Mouse (Mus musculus) G1E (cell line): ENCODE measurements around the gene Nfe2l2. TPM values are rescaled to one million over a fixed set of nuclear protein-coding genes. Genes with fewer than 3 reads are reported as not detected.
"Not testable (repeated sequence)": the region's sequence is repeated elsewhere in the genome, so short reads cannot be mapped to it uniquely, and the experiment has no call there.

Experiments
- ATAC-seq: 2 replicates; pipeline ENCODE4 v1.8.0; 2016; ENCODE audit warnings: mild to moderate bottlenecking; ENCODE audit not compliant: insufficient number of reproducible peaks, poor library complexity, low FRiP score, severe bottlenecking; ENCODE audit errors: extremely low read depth
- DNase-seq: peaks from one replicate; pipeline ENCODE4 v3.0.0; 2012; ENCODE audit warnings: low spot score
- H3K27me3 ChIP-seq: 2 replicates; pipeline ENCODE4 v1.6.1; 2012; ENCODE audit warnings: mild to moderate bottlenecking, low read length, inconsistent platforms; ENCODE audit not compliant: insufficient read depth
- H3K36me3 ChIP-seq: replicated peaks from 2 replicates; pipeline ENCODE3; 2012; ENCODE audit warnings: mild to moderate bottlenecking, inconsistent platforms
- H3K4me1 ChIP-seq: 2 replicates; pipeline ENCODE4 v1.6.1; 2012; ENCODE audit warnings: low read depth, low read length, inconsistent platforms, mixed read lengths; ENCODE audit not compliant: insufficient read depth
- H3K4me3 ChIP-seq: 2 replicates; pipeline ENCODE4 v1.5.1; 2012; ENCODE audit warnings: low read depth, mild to moderate bottlenecking, inconsistent platforms, low read length, moderate library complexity, mixed read lengths
- H3K9me3 ChIP-seq: replicated peaks from 2 replicates; pipeline ENCODE4 v1.6.1; 2012; ENCODE audit warnings: inconsistent platforms
- CTCF ChIP-seq: IDR thresholded peaks from 2 replicates; pipeline ENCODE4 v1.5.1; 2012; ENCODE audit warnings: low read depth, low read length, inconsistent platforms, mixed read lengths
- GATA1 ChIP-seq: IDR thresholded peaks from 2 replicates; pipeline ENCODE4 v1.6.1; 2012; ENCODE audit warnings: borderline replicate concordance, low read length, inconsistent platforms, mixed read lengths
- GATA2 ChIP-seq: IDR thresholded peaks from 2 replicates; pipeline ENCODE4 v1.6.1; 2012; ENCODE audit warnings: low read depth, low read length, inconsistent platforms, borderline replicate concordance
- POLR2AphosphoS5 ChIP-seq: IDR thresholded peaks from 2 replicates; pipeline ENCODE4 v1.6.1; 2012; ENCODE audit warnings: low read depth, low read length, inconsistent platforms; ENCODE audit not compliant: insufficient replicate concordance
- TAL1 ChIP-seq: conservative IDR thresholded peaks from 2 replicates; pipeline ENCODE4 v1.6.1; 2012; ENCODE audit warnings: low read depth, low read length, inconsistent platforms, mixed read lengths
- polyA plus RNA-seq: library from polyadenylated mRNA; stranded (reverse); fragments of >175 nt; gene quantifications from 2 replicates; pipeline ENCODE4 v1.2.3, GENCODE M21; 2012
- total RNA-seq, 2 experiments: library from RNA; stranded (forward) in 1 of 2; stranded (reverse) in 1 of 2; fragments of 200-1000 nt in 1 of 2; fragments of >200 nt in 1 of 2; fragmentation: Nextera tagmentation in 1 of 2; gene quantifications; 2 replicates each; pipeline ENCODE4 v1.2.3; 2014 to 2017

The Nfe2l2 gene
- total and polyA plus RNA-seq, 3 experiments: 12.4 to 104 (median 99.5) TPM

DNA sequence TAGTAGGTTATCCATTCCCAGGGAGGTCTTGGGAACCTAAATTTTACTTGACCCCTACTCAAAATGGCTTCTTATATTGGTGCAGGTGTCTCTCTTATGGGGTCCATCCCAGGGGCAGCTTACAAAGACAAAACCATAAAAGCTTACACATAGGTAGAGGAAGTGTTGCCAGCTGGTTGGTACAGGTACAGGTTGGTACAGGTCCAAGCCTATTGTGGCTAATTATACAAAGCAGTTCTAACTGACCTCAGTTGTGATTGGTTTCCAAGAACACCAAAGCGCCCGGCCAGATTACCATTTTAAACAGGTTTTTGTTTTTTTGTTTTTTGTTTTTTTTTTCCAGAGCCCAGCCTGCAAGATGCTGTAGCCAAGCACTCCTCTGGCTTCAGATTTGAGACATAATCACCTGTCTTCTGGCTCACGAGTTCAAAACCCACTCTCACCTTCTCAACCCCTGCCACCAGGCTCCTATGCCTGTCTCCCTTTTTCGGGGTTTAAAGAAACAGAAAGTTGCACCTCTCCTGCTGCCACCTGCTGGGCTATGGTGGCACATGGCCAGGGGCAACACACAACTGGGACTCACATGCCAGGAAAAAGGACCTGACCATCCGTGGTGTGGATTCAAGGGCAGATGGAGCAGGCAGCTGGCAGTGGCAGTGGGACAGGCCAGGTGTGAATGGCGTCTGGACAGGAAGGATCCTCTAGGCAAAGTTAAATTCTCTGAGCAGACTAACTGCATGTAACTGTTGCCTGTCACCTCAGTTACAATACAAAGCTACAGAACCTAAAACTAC is 68.0 kb downstream of the Nfe2l2 start:
- Histone ChIP-seq H3K4me1 (peaks cover 18% of the 10 kb centered on the region), H3K36me3 (no peaks in the 10 kb centered on the region), H3K4me3 (no peak overlapping the region), H3K27me3 (no peaks in the 10 kb centered on the region; the same call in 1 of the 2 replicates), H3K9me3 (no peaks in the 10 kb centered on the region)
- ATAC-seq (no peak), DNase-seq (no peak)
- TF ChIP-seq CTCF (0 out of 2 replicates have a peak, but pooled peaks have one; percentile 15), POLR2AphosphoS5 (no peak), GATA2 (no peak), GATA1 (no peak), TAL1 (no peak)

DNA sequence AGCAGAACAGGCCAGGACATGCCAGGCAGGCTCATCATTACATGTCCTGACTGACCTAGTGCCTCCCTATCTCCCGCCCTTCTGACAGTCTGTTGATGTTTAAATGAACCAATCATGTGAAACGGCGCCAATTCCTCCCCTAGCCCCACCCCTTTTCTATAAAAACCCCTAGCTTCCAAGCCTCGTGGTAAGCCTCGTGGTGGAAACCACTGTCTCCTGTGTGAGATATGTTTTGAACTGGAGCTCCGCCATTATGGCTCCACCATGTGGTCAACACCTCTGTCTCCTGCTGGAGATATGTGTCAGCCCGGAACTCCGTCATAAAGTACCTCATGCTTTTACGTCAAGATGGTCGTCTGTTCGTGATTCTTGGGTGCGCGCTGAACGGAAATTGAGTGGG is 70.0 kb downstream of the Nfe2l2 start:
- DNase-seq, H3K4me3 ChIP-seq, ATAC-seq, H3K9me3 ChIP-seq, H3K36me3 ChIP-seq, H3K27me3 ChIP-seq: not testable (repeated sequence)
- peaks cover 18% of the 10 kb centered on the region for H3K4me1 ChIP-seq

DNA sequence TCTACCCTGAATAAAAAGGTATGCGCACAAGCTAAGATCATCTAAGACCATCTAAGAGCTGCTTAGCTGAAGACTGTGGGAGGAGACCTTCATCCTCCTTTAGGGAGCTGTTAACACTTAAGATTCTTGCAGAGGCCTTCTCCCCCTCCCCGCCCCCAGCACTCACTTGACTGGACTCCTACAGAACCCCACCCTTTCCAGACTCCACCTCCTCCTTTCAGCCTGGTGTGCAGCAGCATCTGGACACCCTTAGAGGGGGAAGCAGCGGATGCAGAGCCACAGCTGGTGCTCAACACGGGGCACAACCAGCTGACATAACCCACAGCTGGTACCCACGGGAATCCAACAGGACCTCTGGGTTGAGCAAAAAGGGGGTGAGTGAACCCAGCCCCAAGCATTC is 70.7 kb downstream of the Nfe2l2 start:
- Histone ChIP-seq H3K9me3 (no peaks in the 10 kb centered on the region), H3K4me1 (peaks cover 18% of the 10 kb centered on the region), H3K27me3 (no peaks in the 10 kb centered on the region; the same call in none of the 2 replicates), H3K4me3 (peak overlapping the region; percentile 48; the same call in 1 of the 2 replicates), H3K36me3 (no peaks in the 10 kb centered on the region)
- ATAC-seq (no peak; the same call in 1 of the 2 replicates), DNase-seq (no peak)
- TF ChIP-seq GATA2 (no peak), TAL1 (no peak), CTCF (no peak), POLR2AphosphoS5 (no peak), GATA1 (no peak)

DNA sequence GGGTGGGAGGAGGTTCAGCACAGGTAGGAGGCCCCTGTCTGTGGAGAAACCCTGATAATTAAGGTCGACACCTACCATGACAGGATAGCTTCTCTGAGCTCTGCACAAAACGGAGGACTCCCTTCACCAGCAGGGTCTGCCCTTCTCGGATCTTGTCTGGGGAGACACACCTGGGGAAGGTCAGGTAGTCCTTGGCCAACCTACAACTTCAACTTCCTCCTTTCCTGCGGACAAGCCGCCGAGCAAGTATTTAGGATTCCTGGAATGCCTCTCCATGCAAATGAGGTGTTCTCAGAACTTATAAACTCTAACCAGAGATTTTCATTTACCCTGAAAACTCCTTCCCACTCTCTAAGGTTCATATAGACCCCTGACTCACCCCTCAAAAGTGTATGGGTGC is 71.1 kb downstream of the Nfe2l2 start:
- H3K4me3 ChIP-seq: no peak overlapping the region

DNA sequence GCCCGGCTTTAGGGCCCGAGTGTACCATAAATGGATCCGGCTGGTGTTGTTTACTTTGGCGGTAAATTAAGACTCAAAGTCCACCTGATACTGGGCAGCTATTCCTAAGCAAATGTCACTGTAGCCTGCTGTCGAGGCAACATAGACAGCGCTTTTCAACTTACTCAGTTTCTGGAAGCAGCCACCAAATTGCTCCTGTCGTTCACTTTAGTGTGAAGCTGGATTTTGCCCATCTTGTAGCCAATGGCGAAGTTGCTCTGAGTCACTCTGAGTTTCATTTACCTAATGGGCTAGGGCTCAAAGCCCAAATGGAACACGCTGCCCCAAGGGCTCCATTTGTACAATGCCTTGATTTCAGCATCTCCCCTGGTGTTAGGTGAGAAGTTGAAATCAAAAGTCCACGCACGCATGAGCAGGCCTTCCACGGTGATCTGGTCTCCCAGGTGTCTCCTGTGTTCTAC is 71.7 kb downstream of the Nfe2l2 start:
- no peak for DNase-seq
- Histone ChIP-seq H3K4me1 (peaks cover 18% of the 10 kb centered on the region), H3K4me3 (no peak overlapping the region), H3K36me3 (no peaks in the 10 kb centered on the region), H3K9me3 (no peaks in the 10 kb centered on the region), H3K27me3 (peaks cover 4% of the 10 kb centered on the region)
- ATAC-seq: no peak
- TF ChIP-seq GATA1 (no peak), TAL1 (no peak), POLR2AphosphoS5 (no peak), CTCF (no peak), GATA2 (no peak)

More for the DNA sequence above, 71.1 kb downstream of the Nfe2l2 start:
- peaks cover 18% of the 10 kb centered on the region for H3K4me1 ChIP-seq
- no peaks in the 10 kb centered on the region for H3K36me3 ChIP-seq
- no peak for ATAC-seq
- DNase-seq: no peak
- no peaks in the 10 kb centered on the region for H3K9me3 ChIP-seq
- no peak for TF ChIP-seq GATA1
- no peak for TF ChIP-seq POLR2AphosphoS5
- TF ChIP-seq TAL1: no peak
- TF ChIP-seq GATA2: no peak
- TF ChIP-seq CTCF: no peak
- peaks cover 4% of the 10 kb centered on the region for H3K27me3 ChIP-seq

DNA sequence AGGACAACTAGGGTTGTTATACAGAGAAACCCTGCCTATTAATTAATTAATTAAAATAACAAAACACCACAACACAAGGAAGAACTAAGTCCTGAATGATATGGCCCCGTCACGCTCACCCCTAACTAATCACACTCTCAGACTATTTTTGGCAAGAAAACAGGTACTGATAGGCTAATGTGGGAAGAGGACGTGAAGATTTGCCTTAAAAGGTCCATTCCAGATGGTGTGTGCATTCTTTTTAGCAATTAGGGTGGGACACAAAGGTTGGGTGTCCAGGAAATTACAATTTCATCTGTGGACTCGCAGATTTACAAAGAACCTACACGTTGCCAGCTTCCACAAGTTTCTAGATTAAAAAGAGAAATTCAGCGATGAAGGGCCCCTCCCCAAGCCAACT is 72.4 kb downstream of the Nfe2l2 start:
- Histone ChIP-seq H3K27me3 (peaks cover 4% of the 10 kb centered on the region), H3K9me3 (no peaks in the 10 kb centered on the region), H3K4me3 (no peak overlapping the region), H3K4me1 (peaks cover 18% of the 10 kb centered on the region), H3K36me3 (no peaks in the 10 kb centered on the region)
- ATAC-seq (no peak), DNase-seq (no peak)
- no peak for TF ChIP-seq GATA1
- TF ChIP-seq TAL1: no peak
- TF ChIP-seq GATA2: no peak
- no peak for TF ChIP-seq POLR2AphosphoS5
- no peak for TF ChIP-seq CTCF

DNA sequence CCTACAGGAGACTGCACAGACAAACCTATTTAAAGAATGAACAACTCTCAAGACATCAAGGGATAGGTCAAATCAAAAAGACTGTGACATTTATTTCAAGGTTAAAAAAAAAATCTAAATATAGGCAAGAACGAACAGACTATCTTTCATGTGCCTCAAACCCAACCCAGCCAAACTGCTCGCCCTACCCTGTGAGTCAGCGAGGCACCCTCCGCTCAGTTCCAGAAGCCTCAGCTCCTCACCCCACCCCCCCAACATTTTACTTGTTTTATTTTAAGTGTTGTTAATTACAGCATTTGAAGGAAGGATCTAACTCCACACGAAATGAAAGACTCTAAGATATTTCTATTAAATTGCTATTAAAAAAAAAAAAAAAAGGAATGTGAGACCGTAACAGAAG is 73.0 kb downstream of the Nfe2l2 start:
- TF ChIP-seq GATA1: no peak
- no peak for TF ChIP-seq POLR2AphosphoS5
- no peak for TF ChIP-seq GATA2
- TF ChIP-seq CTCF: no peak
- TF ChIP-seq TAL1: no peak
- ATAC-seq: no peak
- peaks cover 14% of the 10 kb centered on the region for H3K4me1 ChIP-seq
- no peak for DNase-seq
- H3K4me3 ChIP-seq: no peak overlapping the region
- H3K27me3 ChIP-seq: peaks cover 4% of the 10 kb centered on the region
- no peaks in the 10 kb centered on the region for H3K9me3 ChIP-seq
- H3K36me3 ChIP-seq: no peaks in the 10 kb centered on the region
